Mouse (Mus musculus): ENCODE data around the gene Tfpt. TPM values are rescaled to one million over a fixed set of nuclear protein-coding genes. Genes with fewer than 3 reads are reported as not detected.

The Tfpt gene
- total and polyA plus RNA-seq, 2 experiments from 2014 or later, result 14.2 to 21.0 TPM

GRCm38 (mm10) chr7:3586255-3586654 lies 43.5 kb downstream of the Tfpt start:
- H3K4me3 ChIP-seq (ENCODE audit: low read depth, low read length), result no peak overlapping the region
- no peak for ATAC-seq (ENCODE audit: insufficient read depth, low read depth)
- no peaks in the 10 kb centered on the region for H3K27me3 ChIP-seq (ENCODE audit: control insufficient read depth, insufficient read depth, low read length)
- TF ChIP-seq CTCF (IDR thresholded peaks at IDR 0.05; ENCODE audit: low read depth) (no peak), EP300 (IDR thresholded peaks at IDR 0.05; ENCODE audit: low read depth) (no peak)
- no peak overlapping the region for H3K9ac ChIP-seq (replicated peaks; ENCODE audit: low read depth, low read length)
- no peak overlapping the region for H3K27ac ChIP-seq (ENCODE audit: low read depth)
- no peaks in the 10 kb centered on the region for H3K9me3 ChIP-seq (replicated peaks; ENCODE audit: control insufficient read depth, low read length)
- no peaks in the 10 kb centered on the region for H3K4me1 ChIP-seq (ENCODE audit: control insufficient read depth, insufficient read depth)
- no peaks in the 10 kb centered on the region for H3K36me3 ChIP-seq (replicated peaks; ENCODE audit: control insufficient read depth, insufficient read depth, low read length)
- DNase-seq (ENCODE audit: low spot score), result no peak
- H3K4me2 ChIP-seq (ENCODE audit: low read depth, low read length), result no peak overlapping the region
- WGBS, result 4% methylated on average over 5 of the region's 5 CpGs

DNA sequence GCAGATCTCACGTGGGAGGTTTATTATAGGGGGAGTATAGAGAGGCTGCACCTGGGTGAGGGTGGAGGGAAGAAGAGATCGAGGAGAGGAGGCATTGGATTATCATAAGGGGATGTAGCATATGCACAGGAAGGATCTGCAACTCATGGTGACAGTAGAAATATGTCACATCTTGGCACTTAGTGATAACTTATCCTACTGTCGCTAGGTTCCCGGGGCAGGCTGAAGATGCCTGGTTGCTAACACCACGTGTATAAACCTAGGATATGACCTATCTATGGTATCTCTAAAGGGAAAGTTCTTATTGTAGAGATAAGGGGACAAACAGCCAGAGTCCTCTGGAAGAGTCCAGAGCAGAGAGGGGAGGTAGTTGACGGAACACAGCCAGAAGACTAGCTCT lies 44.0 kb downstream of the Tfpt start:
- no peak for DNase-seq (ENCODE audit: low spot score)
- H3K9me3 ChIP-seq (replicated peaks; ENCODE audit: control insufficient read depth, low read length), result no peaks in the 10 kb centered on the region
- no peak overlapping the region for H3K9ac ChIP-seq (replicated peaks; ENCODE audit: low read depth, low read length)
- WGBS, result 4% methylated on average over 6 of the region's 6 CpGs
- H3K27ac ChIP-seq (ENCODE audit: low read depth), result no peak overlapping the region
- no peak for ATAC-seq (ENCODE audit: insufficient read depth, low read depth)
- TF ChIP-seq EP300 (IDR thresholded peaks at IDR 0.05; ENCODE audit: low read depth) (no peak), CTCF (IDR thresholded peaks at IDR 0.05; ENCODE audit: low read depth) (no peak)
- H3K36me3 ChIP-seq (replicated peaks; ENCODE audit: control insufficient read depth, insufficient read depth, low read length), result no peaks in the 10 kb centered on the region
- H3K4me2 ChIP-seq (ENCODE audit: low read depth, low read length), result no peak overlapping the region
- H3K27me3 ChIP-seq (ENCODE audit: control insufficient read depth, insufficient read depth, low read length), result no peaks in the 10 kb centered on the region
- H3K4me3 ChIP-seq (ENCODE audit: low read depth, low read length), result no peak overlapping the region
- no peaks in the 10 kb centered on the region for H3K4me1 ChIP-seq (ENCODE audit: control insufficient read depth, insufficient read depth)

DNA sequence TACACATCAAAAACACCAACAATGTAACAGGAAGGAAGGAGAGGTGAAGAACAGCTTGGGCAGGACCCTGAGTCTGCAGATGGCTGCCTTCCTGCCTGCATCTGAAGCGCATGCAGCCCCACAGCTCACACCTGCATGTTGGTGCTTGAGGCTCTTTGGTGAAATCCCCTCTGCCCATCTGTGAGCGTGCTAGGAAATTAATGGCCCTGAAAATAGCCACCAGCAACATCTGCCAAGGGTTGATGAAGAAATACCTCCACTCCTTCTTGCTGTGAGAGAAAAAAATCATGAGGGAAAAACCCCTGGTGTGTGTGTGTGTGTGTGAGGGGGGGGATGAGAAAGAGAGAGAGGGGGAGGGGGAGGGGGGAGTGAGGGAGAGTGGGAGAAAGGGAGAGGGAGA lies 49.7 kb downstream of the Tfpt start:
- no peaks in the 10 kb centered on the region for H3K27me3 ChIP-seq (ENCODE audit: control insufficient read depth, insufficient read depth, low read length)
- no peak overlapping the region for H3K4me3 ChIP-seq (ENCODE audit: low read depth, low read length)
- H3K4me1 ChIP-seq (ENCODE audit: control insufficient read depth, insufficient read depth), result no peaks in the 10 kb centered on the region
- H3K36me3 ChIP-seq (replicated peaks; ENCODE audit: control insufficient read depth, insufficient read depth, low read length), result no peaks in the 10 kb centered on the region
- H3K4me2 ChIP-seq (ENCODE audit: low read depth, low read length), result no peak overlapping the region
- TF ChIP-seq EP300 (IDR thresholded peaks at IDR 0.05; ENCODE audit: low read depth), result no peak
- no peak for TF ChIP-seq CTCF (IDR thresholded peaks at IDR 0.05; ENCODE audit: low read depth)
- WGBS, result 45% methylated on average over 2 of the region's 2 CpGs
- no peak overlapping the region for H3K9ac ChIP-seq (replicated peaks; ENCODE audit: low read depth, low read length)
- DNase-seq (ENCODE audit: low spot score), result no peak
- no peaks in the 10 kb centered on the region for H3K9me3 ChIP-seq (replicated peaks; ENCODE audit: control insufficient read depth, low read length)
- no peak for ATAC-seq (ENCODE audit: insufficient read depth, low read depth)
- H3K27ac ChIP-seq (ENCODE audit: low read depth), result no peak overlapping the region

- ATAC-seq (ENCODE audit: insufficient read depth, low read depth) (no peak), DNase-seq (ENCODE audit: low spot score) (no peak)
- H3K36me3 ChIP-seq (replicated peaks; ENCODE audit: control insufficient read depth, insufficient read depth, low read length), result no peaks in the 10 kb centered on the region
Observed at GRCm38 (mm10) chr7:3578952-3579546, 50.7 kb downstream of the Tfpt start.

DNA sequence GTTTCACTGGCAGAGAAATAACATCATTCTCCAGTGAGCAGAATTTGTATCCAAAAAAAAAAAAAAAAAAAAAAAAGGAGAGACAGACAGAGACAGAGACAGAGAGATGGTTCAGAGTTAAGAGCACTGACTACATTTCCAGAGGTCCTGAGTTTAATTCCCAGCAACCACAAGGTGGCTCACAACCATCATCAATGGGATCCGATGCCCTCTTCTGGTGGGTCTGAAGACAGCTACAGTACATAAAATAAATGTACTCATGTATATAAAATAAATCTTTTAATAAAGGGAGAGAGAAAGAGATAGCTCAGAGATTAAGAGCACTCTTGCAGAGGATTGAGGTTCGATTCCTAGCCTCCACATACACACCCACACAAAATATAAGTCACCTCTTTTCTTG lies 51.5 kb downstream of the Tfpt start:
- ATAC-seq (ENCODE audit: insufficient read depth, low read depth), result no peak

More at GRCm38 (mm10) chr7:3578952-3579546, 50.7 kb downstream of the Tfpt start:
- Histone ChIP-seq H3K4me1 (ENCODE audit: control insufficient read depth, insufficient read depth) (no peaks in the 10 kb centered on the region), H3K4me3 (ENCODE audit: low read depth, low read length) (no peak overlapping the region), H3K9me3 (replicated peaks; ENCODE audit: control insufficient read depth, low read length) (no peaks in the 10 kb centered on the region), H3K4me2 (ENCODE audit: low read depth, low read length) (no peak overlapping the region), H3K27ac (ENCODE audit: low read depth) (no peak overlapping the region), H3K9ac (replicated peaks; ENCODE audit: low read depth, low read length) (no peak overlapping the region), H3K27me3 (ENCODE audit: control insufficient read depth, insufficient read depth, low read length) (no peaks in the 10 kb centered on the region)
- TF ChIP-seq CTCF (IDR thresholded peaks at IDR 0.05; ENCODE audit: low read depth), result no peak
- TF ChIP-seq EP300 (IDR thresholded peaks at IDR 0.05; ENCODE audit: low read depth), result no peak
- 63% methylated on average over 6 of the region's 6 CpGs for WGBS

More for the DNA sequence above, 51.5 kb downstream of the Tfpt start:
- Histone ChIP-seq H3K36me3 (replicated peaks; ENCODE audit: control insufficient read depth, insufficient read depth, low read length) (no peaks in the 10 kb centered on the region), H3K4me3 (ENCODE audit: low read depth, low read length) (no peak overlapping the region), H3K27me3 (ENCODE audit: control insufficient read depth, insufficient read depth, low read length) (no peaks in the 10 kb centered on the region), H3K4me1 (ENCODE audit: control insufficient read depth, insufficient read depth) (no peaks in the 10 kb centered on the region), H3K9ac (replicated peaks; ENCODE audit: low read depth, low read length) (no peak overlapping the region), H3K4me2 (ENCODE audit: low read depth, low read length) (no peak overlapping the region), H3K9me3 (replicated peaks; ENCODE audit: control insufficient read depth, low read length) (no peaks in the 10 kb centered on the region), H3K27ac (ENCODE audit: low read depth) (no peak overlapping the region)
- DNase-seq (ENCODE audit: low spot score), result no peak
- WGBS, result 73% methylated on average over 2 of the region's 2 CpGs
- TF ChIP-seq CTCF (IDR thresholded peaks at IDR 0.05; ENCODE audit: low read depth) (no peak), EP300 (IDR thresholded peaks at IDR 0.05; ENCODE audit: low read depth) (no peak)
